ENCODE assay signal across 11 mouse cellular contexts in the genomic region with DNA sequence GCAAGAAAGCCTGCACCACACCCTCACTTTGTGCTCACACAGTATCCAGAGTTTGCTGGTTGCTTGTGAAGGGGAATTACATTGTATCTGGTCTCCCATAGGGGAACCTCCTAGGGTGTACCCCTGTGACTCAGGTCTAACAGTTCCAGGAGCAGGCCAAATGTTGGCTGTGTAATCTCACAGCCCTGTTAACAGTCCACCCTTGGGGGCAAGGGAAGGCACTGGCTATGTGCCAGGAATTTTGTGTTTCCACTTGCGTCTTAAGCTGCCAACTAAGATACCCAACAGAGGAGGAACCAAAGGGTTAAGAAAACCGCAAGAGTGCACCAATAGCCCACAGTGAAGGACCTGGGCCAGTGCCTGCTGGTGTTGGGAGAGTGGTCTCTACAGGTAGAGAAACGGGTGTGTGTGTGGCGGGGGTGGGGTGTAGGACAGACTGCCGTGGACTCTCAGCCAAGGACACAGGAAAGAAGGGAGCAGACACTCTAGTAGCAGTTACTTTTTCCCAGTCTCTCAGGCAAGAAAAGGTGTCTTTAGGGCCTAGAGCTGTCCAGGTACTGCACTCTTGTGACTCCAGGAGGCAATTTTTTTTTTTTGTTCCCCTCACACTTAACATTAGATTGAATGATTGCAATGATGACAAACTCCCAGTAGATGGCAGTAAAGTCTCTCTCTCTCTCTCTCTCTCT. TPM values are rescaled to one million over a fixed set of nuclear protein-coding genes. Genes with fewer than 3 reads are reported as not detected.
DNase-seq lines count a peak whose midpoint lies in the region; ATAC-seq and TF ChIP-seq lines count a peak whose summit lies in the region.
"Had no signal": no experiment of that assay in that cellular context is flagged by ENCODE, and none has a peak within 500 bp of the region (broad histone marks: within the 10 kb centered on the region; RNA-seq: fewer than 3 reads in every experiment).

No protein-coding gene starts in this region.

- intact Hi-C loops in left cerebral cortex, adult 2 months (cut with DNase I) = loop anchor here (1.0 kb wide), 1 partner anchor 52 kb away; no protein-coding TSS in a partner anchor

- H3K4me3 ChIP-seq in left cerebral cortex, adult 2 months = no peak overlapping the region
- H3K4me3 ChIP-seq in embryonic facial prominence, embryonic 14.5 days (ENCODE audit: low read depth, low read length) = no peak overlapping the region
- no peak overlapping the region for H3K4me3 ChIP-seq in midbrain, embryonic 15.5 days
- no peak overlapping the region for H3K4me3 ChIP-seq in kidney, embryonic 14.5 days (ENCODE audit: low read length)
- H3K4me3 ChIP-seq: lung, embryonic 15.5 days had no signal

- WGBS in embryonic facial prominence, embryonic 14.5 days = 52% methylated on average over 5 of the region's 5 CpGs
- 45% methylated on average over 5 of the region's 5 CpGs for WGBS in midbrain, embryonic 15.5 days
- 72% methylated on average over 5 of the region's 5 CpGs for WGBS in kidney, embryonic 14.5 days

- H3K9ac ChIP-seq in embryonic facial prominence, embryonic 14.5 days (ENCODE audit: low read depth, low read length) = no peak overlapping the region
- no peak overlapping the region for H3K9ac ChIP-seq in midbrain, embryonic 15.5 days
- H3K9ac ChIP-seq in kidney, embryonic 14.5 days (ENCODE audit: low read depth, low read length) = no peak overlapping the region
- H3K9ac ChIP-seq: lung, embryonic 15.5 days had no signal

- no peak overlapping the region for H3K4me2 ChIP-seq in embryonic facial prominence, embryonic 14.5 days (ENCODE audit: low read depth, low read length)
- H3K4me2 ChIP-seq in midbrain, embryonic 15.5 days = no peak overlapping the region
- H3K4me2 ChIP-seq in kidney, embryonic 14.5 days (replicated peaks; ENCODE audit: low read depth, low read length) = no peak overlapping the region
- H3K4me2 ChIP-seq: lung, embryonic 15.5 days had no signal

- H3K9me3 ChIP-seq in embryonic facial prominence, embryonic 14.5 days (ENCODE audit: control insufficient read depth, low read length) = no peaks in the 10 kb centered on the region
- H3K9me3 ChIP-seq in midbrain, embryonic 15.5 days = no peaks in the 10 kb centered on the region
- H3K9me3 ChIP-seq in kidney, embryonic 14.5 days (ENCODE audit: control insufficient read depth, low read length) = no peaks in the 10 kb centered on the region
- H3K9me3 ChIP-seq: lung, embryonic 15.5 days had no signal

- no peak for ATAC-seq in CD4-positive, CD25-positive, alpha-beta regulatory T cell, adult 4 months
- ATAC-seq in embryonic facial prominence, embryonic 14.5 days (ENCODE audit: low read depth) = no peak
- ATAC-seq in midbrain, embryonic 15.5 days (replicated peaks) = peak; percentile 41
- no peak for ATAC-seq in kidney, embryonic 14.5 days (ENCODE audit: low FRiP score, low TSS enrichment)

- no peaks in the 10 kb centered on the region for H3K36me3 ChIP-seq in embryonic facial prominence, embryonic 14.5 days (ENCODE audit: control insufficient read depth, insufficient read depth, low read length)
- no peaks in the 10 kb centered on the region for H3K36me3 ChIP-seq in midbrain, embryonic 15.5 days (replicated peaks)
- H3K36me3 ChIP-seq in kidney, embryonic 14.5 days (ENCODE audit: control insufficient read depth, insufficient read depth, low read length) = no peaks in the 10 kb centered on the region
- H3K36me3 ChIP-seq: lung, embryonic 15.5 days had no signal

- no peaks in the 10 kb centered on the region for H3K27me3 ChIP-seq in embryonic facial prominence, embryonic 14.5 days (replicated peaks; ENCODE audit: control insufficient read depth, insufficient read depth, low read length)
- H3K27me3 ChIP-seq in midbrain, embryonic 15.5 days (replicated peaks) = no peaks in the 10 kb centered on the region
- no peaks in the 10 kb centered on the region for H3K27me3 ChIP-seq in kidney, embryonic 14.5 days (ENCODE audit: control insufficient read depth, insufficient read depth, low read length)
- H3K27me3 ChIP-seq: lung, embryonic 15.5 days had no signal

- peak; percentile 54 for DNase-seq in CD4-positive, CD25-positive, alpha-beta regulatory T cell, adult 2 months (ENCODE audit: low read depth, low spot score)
- DNase-seq in left cerebral cortex, adult 2 months (ENCODE audit: extremely low spot score in 1 of 2, low spot score in 2 of 2) = no peak
- no peak for DNase-seq in left cerebral cortex, adult 9 months (ENCODE audit: low spot score in 2 of 2)
- DNase-seq in embryonic facial prominence, embryonic 14.5 days (ENCODE audit: low spot score) = peak; percentile 54
- DNase-seq in frontal cortex, postnatal 36 days (ENCODE audit: low spot score in 2 of 2) = no peak
- DNase-seq: right cerebral cortex, postnatal 25 days had no signal

- H3K27ac ChIP-seq in left cerebral cortex, adult 2 months = no peak overlapping the region
- no peak overlapping the region for H3K27ac ChIP-seq in embryonic facial prominence, embryonic 14.5 days (replicated peaks; ENCODE audit: low read depth, low read length)
- H3K27ac ChIP-seq in midbrain, embryonic 15.5 days = no peak overlapping the region
- no peak overlapping the region for H3K27ac ChIP-seq in kidney, embryonic 14.5 days (ENCODE audit: low read depth, low read length)
- H3K27ac ChIP-seq: lung, embryonic 15.5 days had no signal

- peak; percentile 41 for TF ChIP-seq CTCF in left cerebral cortex, adult 2 months (IDR thresholded peaks at IDR 0.05)

- no peaks in the 10 kb centered on the region for H3K4me1 ChIP-seq in embryonic facial prominence, embryonic 14.5 days (ENCODE audit: control insufficient read depth, insufficient read depth, low read length)
- peaks cover 20% of the 10 kb centered on the region for H3K4me1 ChIP-seq in midbrain, embryonic 15.5 days
- no peaks in the 10 kb centered on the region for H3K4me1 ChIP-seq in kidney, embryonic 14.5 days (ENCODE audit: control insufficient read depth, insufficient read depth, low read length)

RNA-seq across cellular contexts. Expression of gene Zdhhc22, which starts 10.1 kb away (rescaled TPM):
- polyA plus RNA-seq in CD4-positive, CD25-positive, alpha-beta regulatory T cell, adult 4 months (2017; shearing (Covaris generic)) = under 1 TPM in 1 of 2 experiments, not detected in 1; 0.36 TPM
- total RNA-seq in left cerebral cortex, adult 2 months (2021) = 10 to 100 TPM; 59.1 to 61.3 TPM
- 2.3 and 3.2 TPM in 2 replicates for polyA plus RNA-seq in embryonic facial prominence, embryonic 14.5 days (2014; fragmentation: Nextera tagmentation; extraction: Ambion mirVana)
- 17.8 and 21.8 TPM in 2 replicates for polyA plus RNA-seq in midbrain, embryonic 15.5 days (2015; fragmentation: Nextera tagmentation; extraction: Ambion mirVana)
- not detected in 2 replicates for polyA plus RNA-seq in kidney, embryonic 14.5 days (2014; fragmentation: Nextera tagmentation; extraction: Ambion mirVana)
- total RNA-seq: hematopoietic stem cell, adult 5-6 weeks had no signal

RNA-seq across cellular contexts. Expression of gene Tmem63c, which starts 20.8 kb away (rescaled TPM):
- polyA plus RNA-seq in CD4-positive, CD25-positive, alpha-beta regulatory T cell, adult 4 months (2017; shearing (Covaris generic)) = 1 to 10 TPM in 1 of 2 experiments, under 1 TPM in 1; 0.54 to 1.1 TPM
- total RNA-seq in left cerebral cortex, adult 2 months (2021) = 10 to 100 TPM; 41.7 to 43.8 TPM
- polyA plus RNA-seq in embryonic facial prominence, embryonic 14.5 days (2014; fragmentation: Nextera tagmentation; extraction: Ambion mirVana) = 0.74 and 1.4 TPM in 2 replicates
- 11.1 and 12.7 TPM in 2 replicates for polyA plus RNA-seq in midbrain, embryonic 15.5 days (2015; fragmentation: Nextera tagmentation; extraction: Ambion mirVana)
- polyA plus RNA-seq in kidney, embryonic 14.5 days (2014; fragmentation: Nextera tagmentation; extraction: Ambion mirVana) = 0.08 TPM in 1 of 2 replicates, not detected in the other
- total RNA-seq: hematopoietic stem cell, adult 5-6 weeks had no signal

RNA-seq across cellular contexts. Expression of gene Cipc, which starts 53.5 kb away (rescaled TPM):
- 10 to 100 TPM; 20.0 to 29.3 TPM for polyA plus RNA-seq in CD4-positive, CD25-positive, alpha-beta regulatory T cell, adult 4 months (2017; shearing (Covaris generic))
- 10 to 100 TPM; 79.8 to 91.6 TPM for total RNA-seq in left cerebral cortex, adult 2 months (2021)
- 21.4 and 23.3 TPM in 2 replicates for polyA plus RNA-seq in embryonic facial prominence, embryonic 14.5 days (2014; fragmentation: Nextera tagmentation; extraction: Ambion mirVana)
- 55.0 and 56.0 TPM in 2 replicates for polyA plus RNA-seq in midbrain, embryonic 15.5 days (2015; fragmentation: Nextera tagmentation; extraction: Ambion mirVana)
- polyA plus RNA-seq in kidney, embryonic 14.5 days (2014; fragmentation: Nextera tagmentation; extraction: Ambion mirVana) = 12.6 and 30.4 TPM in 2 replicates

Comparison
In these comparisons a context has a peak if more than half of its experiments do, and no peak if none do; other contexts are left out.
1. DNase-seq: peak in CD4-positive, CD25-positive, alpha-beta regulatory T cell, adult 2 months (single experiment) and embryonic facial prominence, embryonic 14.5 days (single experiment); none in left cerebral cortex, adult 2 months (0 of 2), left cerebral cortex, adult 9 months (0 of 2) and frontal cortex, postnatal 36 days (0 of 2).